Mouse (Mus musculus) forebrain, embryonic 14.5 days (tissue): ENCODE results near the gene Amt. TPM values are rescaled to one million over a fixed set of nuclear protein-coding genes. Genes with fewer than 3 reads are reported as not detected.

Experiments
- ATAC-seq: fragments of 200-750 bp; cut with Nextera tagmentation; 2 replicates; pipeline ENCODE4 v1.8.0; 2017; ENCODE audit warnings: mild to moderate bottlenecking, moderate library complexity
- DNase-seq: peaks from one replicate; pipeline ENCODE4 v3.0.0-alpha.2; 2015; ENCODE audit warnings: low spot score
- H3K27ac ChIP-seq: fragments of 300-500 bp; sonication (generic); 2 replicates; pipeline ENCODE4 v1.5.1; 2014; ENCODE audit warnings: low read depth, mild to moderate bottlenecking, control low read depth, low read length, moderate library complexity
- H3K27me3 ChIP-seq: fragments of 300-500 bp; sonication (generic); replicated peaks from 2 replicates; pipeline ENCODE4 v1.6.1; 2014; ENCODE audit warnings: low read length, control low read depth, mixed read lengths; ENCODE audit not compliant: control insufficient read depth, insufficient read depth
- H3K36me3 ChIP-seq: fragments of 300-500 bp; sonication (generic); 2 replicates; pipeline ENCODE4 v1.6.1; 2014; ENCODE audit warnings: low read length, control low read depth; ENCODE audit not compliant: control insufficient read depth, insufficient read depth
- H3K4me1 ChIP-seq: fragments of 300-500 bp; sonication (generic); 2 replicates; pipeline ENCODE4 v1.6.1; 2014; ENCODE audit warnings: antibody characterized with exemption, low read length, control low read depth; ENCODE audit not compliant: control insufficient read depth, insufficient read depth
- H3K4me2 ChIP-seq: fragments of 300-500 bp; sonication (generic); 2 replicates; pipeline ENCODE4 v1.6.1; 2014; ENCODE audit warnings: mild to moderate bottlenecking, control low read depth, low read length
- H3K4me3 ChIP-seq: fragments of 300-500 bp; sonication (generic); 2 replicates; pipeline ENCODE4 v1.5.1; 2014; ENCODE audit warnings: low read depth, low read length, control low read depth
- H3K9ac ChIP-seq: fragments of 300-500 bp; sonication (generic); 2 replicates; pipeline ENCODE4 v1.6.1; 2014; ENCODE audit warnings: mild to moderate bottlenecking, low read length, control low read depth, moderate library complexity
- H3K9me3 ChIP-seq: fragments of 300-500 bp; sonication (generic); replicated peaks from 2 replicates; pipeline ENCODE4 v1.6.1; 2016; ENCODE audit warnings: low read length, control low read depth, mixed read lengths; ENCODE audit not compliant: control insufficient read depth
- WGBS: fragments of 180-500 bp; shearing (Covaris S2); extraction: QIAGEN DNeasy Blood & Tissue Kit; methylation state at CpG from one replicate; pipeline ENCODE4 v1.1.7; 2014; 5-methylcytosine and 5-hydroxymethylcytosine counted together
- polyA plus RNA-seq: library from polyadenylated mRNA; unstranded; fragments of >200 nt; fragmentation: Nextera tagmentation; extraction: Ambion mirVana; gene quantifications from 2 replicates; pipeline ENCODE4 v1.2.1, GENCODE M21; 2014

Gene Amt
- polyA plus RNA-seq, 1 experiment from 2014 or later = 13.4 TPM

- H3K4me2 ChIP-seq = peak overlapping the region; percentile 60
- peak overlapping the region; percentile 51 for H3K9ac ChIP-seq
- DNase-seq = no peak
- peak overlapping the region; percentile 35 for H3K4me3 ChIP-seq
- H3K9me3 ChIP-seq = no peaks in the 10 kb centered on the region
- peak overlapping the region; percentile 61 for H3K27ac ChIP-seq
- peak; percentile 16 for ATAC-seq
- H3K4me1 ChIP-seq = 0 out of 2 replicates have a peak, but pooled peaks cover 5% of the 10 kb centered on the region
- 44% methylated on average over 6 of the region's 6 CpGs for WGBS
- no peaks in the 10 kb centered on the region for H3K27me3 ChIP-seq
- peaks cover 22% of the 10 kb centered on the region for H3K36me3 ChIP-seq
These were observed 5.9 kb upstream of the Amt start for GRCm38 (mm10) chr9:108290773-108291172.

GRCm38 (mm10) chr9:108301853-108302252 lies 5.2 kb downstream of the Amt start:
- DNase-seq (no peak), ATAC-seq (no peak)
- no peak overlapping the region for H3K27ac ChIP-seq
- no peak overlapping the region for H3K4me3 ChIP-seq
- H3K9ac ChIP-seq = no peak overlapping the region
- no peak overlapping the region for H3K4me2 ChIP-seq
- peaks cover 6% of the 10 kb centered on the region; the same call in 1 of the 2 replicates for H3K4me1 ChIP-seq
- H3K27me3 ChIP-seq = no peaks in the 10 kb centered on the region
- no peaks in the 10 kb centered on the region for H3K9me3 ChIP-seq
- H3K36me3 ChIP-seq = peaks cover 37% of the 10 kb centered on the region
- WGBS = 89% methylated on average over 3 of the region's 3 CpGs

GRCm38 (mm10) chr9:108304716-108305115 lies 8.1 kb downstream of the Amt start:
- WGBS = 85% methylated on average over 4 of the region's 4 CpGs
- Histone ChIP-seq H3K27ac (no peak overlapping the region), H3K9me3 (no peaks in the 10 kb centered on the region), H3K4me3 (peak overlapping the region; percentile 96), H3K27me3 (no peaks in the 10 kb centered on the region), H3K4me1 (peaks cover 20% of the 10 kb centered on the region), H3K36me3 (peaks cover 32% of the 10 kb centered on the region), H3K4me2 (peak overlapping the region; percentile 86), H3K9ac (peak overlapping the region; percentile 88; the same call in 1 of the 2 replicates)
- ATAC-seq (no peak), DNase-seq (no peak)

DNA sequence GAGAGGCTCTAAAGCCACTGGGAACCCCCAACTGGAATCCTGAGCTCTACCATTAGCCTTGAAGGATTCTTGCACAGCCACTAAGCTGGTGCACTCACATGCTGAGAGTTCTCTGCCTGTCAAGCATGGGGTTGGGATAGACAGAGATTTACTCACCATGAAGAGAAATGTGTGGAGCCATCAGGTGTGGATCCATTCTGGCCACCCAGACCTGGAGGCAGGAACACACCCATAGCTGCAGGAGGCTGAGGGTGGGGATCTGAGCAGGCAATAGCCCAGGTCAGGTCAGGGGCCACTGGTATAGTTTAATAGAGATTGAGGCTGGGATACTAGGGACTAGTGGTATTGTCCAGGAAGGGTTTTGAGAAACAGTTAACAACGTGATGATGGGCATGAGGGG lies 8.5 kb downstream of the Amt start:
- Histone ChIP-seq H3K9ac (peak overlapping the region; percentile 88), H3K4me2 (peak overlapping the region; percentile 86), H3K4me3 (peak overlapping the region; percentile 96), H3K36me3 (peaks cover 31% of the 10 kb centered on the region), H3K4me1 (peaks cover 20% of the 10 kb centered on the region), H3K27me3 (no peaks in the 10 kb centered on the region), H3K9me3 (no peaks in the 10 kb centered on the region), H3K27ac (peak overlapping the region; percentile 98; the same call in 1 of the 2 replicates)
- no peak; the same call in 1 of the 2 replicates for ATAC-seq
- WGBS = 13% methylated on average over 1 of the region's 1 CpGs
- DNase-seq = no peak

DNA sequence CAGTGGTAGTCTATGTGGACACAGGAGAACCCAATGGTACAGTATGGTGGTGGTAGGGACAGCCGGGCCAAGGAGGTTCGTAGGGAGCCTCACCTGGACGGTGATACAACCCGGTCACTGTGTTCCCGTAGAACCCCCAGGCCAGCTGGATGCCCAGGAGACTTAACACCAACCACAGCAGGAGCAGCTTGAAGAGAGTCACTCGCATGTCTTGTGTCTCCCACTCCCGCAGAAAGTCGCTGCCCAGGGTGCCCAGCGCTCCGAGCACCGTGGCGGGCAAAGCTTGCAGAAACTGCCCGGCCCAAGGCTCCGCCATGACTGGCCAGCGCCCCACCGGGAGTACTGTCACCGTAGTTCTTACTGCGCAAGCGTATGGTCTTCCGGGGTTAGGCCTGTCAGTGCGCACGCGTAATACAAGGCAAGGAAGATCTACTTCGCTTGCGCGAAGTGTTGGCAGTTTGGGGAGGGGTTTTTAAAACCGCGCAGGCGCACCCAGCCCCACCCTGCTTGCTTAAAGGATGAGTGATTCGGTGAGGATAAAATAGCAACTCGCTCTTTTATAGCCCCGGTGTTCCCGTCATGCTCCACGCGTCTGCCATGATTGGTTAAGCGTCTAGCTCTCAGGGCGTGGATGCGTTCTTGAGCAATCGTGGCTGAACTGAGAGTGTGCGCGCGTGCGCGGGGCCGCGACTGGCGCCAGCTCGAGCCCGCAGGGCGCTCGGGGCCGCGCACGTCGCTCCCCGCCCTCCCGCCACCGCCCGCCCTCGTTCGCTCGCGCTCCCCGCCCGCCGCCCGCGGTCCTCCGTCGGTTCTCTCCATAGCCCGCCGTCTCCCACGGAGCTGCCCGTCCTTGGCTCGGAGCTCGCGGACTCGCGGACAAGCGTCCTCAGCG lies 9.2 kb downstream of the Amt start, which contains the start of the genes Rhoa and Tcta:
Gene Rhoa (plus strand): TSS at position 501 of the 892 bp plus-strand sequence.
Gene Tcta (minus strand): TSS at position 532 of the 892 bp plus-strand sequence.
- H3K9me3 ChIP-seq = no peaks in the 10 kb centered on the region
- peak; percentile 98 for ATAC-seq
- peak within 1 kb of the TSS; percentile 98 for H3K27ac ChIP-seq
- WGBS = under 1% methylated on average over 68 of the region's 81 CpGs
- H3K4me1 ChIP-seq = peaks cover 20% of the 10 kb centered on the region
- H3K9ac ChIP-seq = peak within 1 kb of the TSS; percentile 90
- peak within 1 kb of the TSS; percentile 96 for H3K4me3 ChIP-seq
- peak; percentile 100 for DNase-seq
- peak within 1 kb of the TSS; percentile 86 for H3K4me2 ChIP-seq
- H3K36me3 ChIP-seq = peaks cover 24% of the 10 kb centered on the region
- no peaks in the 10 kb centered on the region for H3K27me3 ChIP-seq

GRCm38 (mm10) chr9:108306571-108306980 lies 9.9 kb downstream of the Amt start:
- Histone ChIP-seq H3K9me3 (no peaks in the 10 kb centered on the region), H3K9ac (peak overlapping the region; percentile 90), H3K4me3 (peak overlapping the region; percentile 96), H3K27ac (peak overlapping the region; percentile 98), H3K4me2 (peak overlapping the region; percentile 65), H3K27me3 (no peaks in the 10 kb centered on the region), H3K36me3 (peaks cover 19% of the 10 kb centered on the region), H3K4me1 (peaks cover 20% of the 10 kb centered on the region)
- ATAC-seq = peak; percentile 73
- WGBS = under 1% methylated on average over 35 of the region's 51 CpGs
- DNase-seq = peak; percentile 76

- ATAC-seq = no peak
- peaks cover 20% of the 10 kb centered on the region for H3K4me1 ChIP-seq
These were observed 10.6 kb downstream of the Amt start for GRCm38 (mm10) chr9:108307021-108307807.

DNA sequence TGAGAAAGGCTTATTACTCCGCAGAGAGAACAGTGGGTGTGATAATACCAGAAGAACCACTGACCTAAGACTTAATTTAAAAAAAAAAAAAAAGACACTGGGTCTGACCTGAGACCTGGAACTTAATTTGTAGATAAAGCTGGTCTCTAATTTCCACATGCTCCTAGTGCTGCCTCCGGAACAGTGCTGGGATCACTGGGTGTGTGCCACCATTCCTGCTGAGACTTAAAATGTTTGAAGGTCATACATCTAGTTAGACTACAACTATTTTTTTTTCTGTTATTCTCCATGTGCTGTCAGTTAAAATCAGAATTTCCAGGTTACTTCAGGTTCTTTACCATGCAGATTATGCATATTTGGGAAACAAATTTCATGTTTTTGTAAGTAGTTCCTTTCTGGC lies 11.5 kb downstream of the Amt start:
- Histone ChIP-seq H3K27me3 (no peaks in the 10 kb centered on the region), H3K36me3 (peaks cover 9% of the 10 kb centered on the region), H3K9me3 (no peaks in the 10 kb centered on the region), H3K4me1 (peaks cover 20% of the 10 kb centered on the region), H3K4me2 (peak overlapping the region; percentile 65), H3K9ac (peak overlapping the region; percentile 1; the same call in 1 of the 2 replicates), H3K4me3 (peak overlapping the region; percentile 96), H3K27ac (no peak overlapping the region)
- DNase-seq = no peak
- WGBS = 58% methylated on average over 2 of the region's 2 CpGs
- no peak for ATAC-seq

More at GRCm38 (mm10) chr9:108307021-108307807, 10.6 kb downstream of the Amt start:
- Histone ChIP-seq H3K4me2 (peak overlapping the region; percentile 65), H3K4me3 (peak overlapping the region; percentile 96), H3K27ac (peak overlapping the region; percentile 98), H3K9me3 (no peaks in the 10 kb centered on the region), H3K27me3 (no peaks in the 10 kb centered on the region), H3K9ac (peak overlapping the region; percentile 90), H3K36me3 (peaks cover 15% of the 10 kb centered on the region)
- WGBS = 22% methylated on average over 12 of the region's 12 CpGs
- no peak for DNase-seq
